ENCODE assay signal across 29 mouse cellular contexts in the genomic region with DNA sequence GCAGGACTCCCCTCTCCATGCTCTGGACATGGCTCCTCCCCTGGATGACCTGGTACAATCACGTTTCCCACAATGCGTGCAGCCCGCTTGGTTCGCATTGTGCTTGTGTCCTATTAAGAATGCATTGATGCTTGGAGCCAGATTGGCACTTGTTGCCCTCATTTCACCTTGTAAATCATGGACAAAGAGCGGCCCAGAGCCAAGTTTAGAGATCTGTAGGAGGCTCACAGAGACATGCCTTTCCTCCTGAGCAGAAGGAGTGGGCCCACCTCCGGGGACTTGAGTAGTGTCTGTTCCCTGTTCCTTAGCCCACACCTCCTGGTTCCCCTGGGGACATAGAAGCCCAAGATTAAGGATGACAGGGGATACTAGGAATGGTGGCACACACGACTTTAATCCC. TPM values are rescaled to one million over a fixed set of nuclear protein-coding genes. Genes with fewer than 3 reads are reported as not detected.
"Had no signal": no experiment of that assay in that cellular context is flagged by ENCODE, and none has a peak within 500 bp of the region (broad histone marks: within the 10 kb centered on the region; RNA-seq: fewer than 3 reads in every experiment).

No protein-coding gene starts in this region.

- ATAC-seq: forebrain, embryonic 13.5 days; forebrain, embryonic 14.5 days; forebrain, embryonic 15.5 days; forebrain, embryonic 16.5 days; forebrain, postnatal 0 days had no signal

- H3K9ac ChIP-seq: embryonic facial prominence, embryonic 12.5 days; embryonic facial prominence, embryonic 13.5 days; embryonic facial prominence, embryonic 15.5 days; forebrain, embryonic 12.5 days; forebrain, embryonic 13.5 days; forebrain, embryonic 15.5 days; forebrain, postnatal 0 days had no signal

- DNase-seq: cerebellum, adult 2 months; cerebellum, adult 8-10 months; cerebellum, adult 9-10 months; cerebellum, adult 9-11 months; cerebellum, postnatal 10 days; cerebellum, postnatal 14 days; cerebellum, postnatal 25 days; cerebellum, postnatal 36 days; embryo, embryonic 11 days; forebrain, postnatal 0 days; gastrocnemius, adult 2 months; gastrocnemius, postnatal 10 days; gastrocnemius, postnatal 14 days; gastrocnemius, postnatal 25 days; gastrocnemius, postnatal 36 days; heart, adult 11 months; heart, adult 18-20 months; heart, adult 2 months had no signal

- H3K4me2 ChIP-seq: embryonic facial prominence, embryonic 12.5 days; embryonic facial prominence, embryonic 13.5 days; embryonic facial prominence, embryonic 15.5 days; forebrain, embryonic 12.5 days; forebrain, embryonic 13.5 days; forebrain, embryonic 15.5 days had no signal

- H3K4me3 ChIP-seq: embryonic facial prominence, embryonic 10.5 days; embryonic facial prominence, embryonic 12.5 days; embryonic facial prominence, embryonic 13.5 days; embryonic facial prominence, embryonic 15.5 days; erythroblast, embryonic 14.5 days; forebrain, embryonic 10.5 days; forebrain, embryonic 12.5 days; forebrain, embryonic 13.5 days; forebrain, embryonic 15.5 days; gastrocnemius, adult 2 months; heart, adult 2 months had no signal

- H3K36me3 ChIP-seq: forebrain, embryonic 10.5 days; forebrain, embryonic 15.5 days had no signal

- H3K27me3 ChIP-seq: embryonic facial prominence, embryonic 12.5 days; embryonic facial prominence, embryonic 13.5 days; embryonic facial prominence, embryonic 15.5 days; forebrain, embryonic 12.5 days; forebrain, embryonic 13.5 days; forebrain, embryonic 15.5 days had no signal

- H3K4me1 ChIP-seq: embryonic facial prominence, embryonic 15.5 days; forebrain, embryonic 12.5 days; forebrain, embryonic 13.5 days had no signal

- H3K9me3 ChIP-seq: embryonic facial prominence, embryonic 10.5 days; embryonic facial prominence, embryonic 12.5 days; embryonic facial prominence, embryonic 13.5 days; embryonic facial prominence, embryonic 15.5 days; forebrain, embryonic 10.5 days; forebrain, embryonic 12.5 days; forebrain, embryonic 13.5 days; forebrain, embryonic 15.5 days had no signal

- H3K27ac ChIP-seq: embryonic facial prominence, embryonic 10.5 days; embryonic facial prominence, embryonic 12.5 days; embryonic facial prominence, embryonic 13.5 days; embryonic facial prominence, embryonic 15.5 days; forebrain, embryonic 10.5 days; forebrain, embryonic 12.5 days; forebrain, embryonic 13.5 days; forebrain, embryonic 15.5 days; gastrocnemius, adult 2 months; heart, adult 2 months had no signal

RNA-seq across cellular contexts. Expression of gene Pafah2, which starts 27.8 kb away (rescaled TPM):
- polyA plus RNA-seq: erythroblast, embryonic 14.5 days had no signal

RNA-seq across cellular contexts. Expression of gene Extl1, which starts 40.3 kb away (rescaled TPM):
- polyA plus RNA-seq: erythroblast, embryonic 14.5 days had no signal
